Mouse (Mus musculus) MEL (cell line): ENCODE results near the gene Ipmk. TPM values are rescaled to one million over a fixed set of nuclear protein-coding genes. Genes with fewer than 3 reads are reported as not detected.

Experiments used
- DNase-seq: peaks from one replicate; pipeline ENCODE4 v3.0.0; 2011; ENCODE audit warnings: low read depth, low spot score
- H3K27ac ChIP-seq: 2 replicates; pipeline ENCODE4 v1.5.1; 2012; ENCODE audit warnings: low read depth, mild to moderate bottlenecking, control low read depth, low read length, moderate library complexity; ENCODE audit not compliant: control insufficient read depth
- H3K27me3 ChIP-seq, 2 experiments: fragments of 150-350 bp in 1 of 2; sonication (generic) in 1 of 2; 2 replicates each; pipeline ENCODE4 v1.6.1; 2012; ENCODE audit warnings: low read length in 2 of 2, mild to moderate bottlenecking in 2 of 2, improper control_type of control experiment in 1 of 2, moderate library complexity in 1 of 2; ENCODE audit not compliant: insufficient read depth in 2 of 2, control insufficient read depth in 1 of 2
- H3K36me3 ChIP-seq, 2 experiments: 2 replicates each; pipeline ENCODE4 v1.6.1; 2012 to 2014; ENCODE audit warnings: low read length in 2 of 2, improper control_type of control experiment in 1 of 2, inconsistent platforms in 1 of 2, mild to moderate bottlenecking in 1 of 2; ENCODE audit not compliant: insufficient read depth in 2 of 2, control insufficient read depth in 1 of 2
- H3K4me1 ChIP-seq, 2 experiments: fragments of 150-350 bp in 1 of 2; sonication (generic) in 1 of 2; 2 replicates each; pipeline ENCODE4 v1.6.1; 2012; ENCODE audit warnings: low read length in 2 of 2, improper control_type of control experiment in 1 of 2, mild to moderate bottlenecking in 1 of 2; ENCODE audit not compliant: insufficient read depth in 2 of 2, control insufficient read depth in 1 of 2
- H3K4me3 ChIP-seq, 2 experiments: fragments of 150-350 bp in 1 of 2; sonication (generic) in 1 of 2; 2 replicates each; pipeline ENCODE4 v1.5.1; 2012; ENCODE audit warnings: low read depth in 2 of 2, low read length in 2 of 2, mild to moderate bottlenecking in 2 of 2, moderate library complexity in 2 of 2, control low read depth in 1 of 2, improper control_type of control experiment in 1 of 2; ENCODE audit not compliant: control insufficient read depth in 1 of 2, insufficient read depth in 1 of 2
- H3K79me2 ChIP-seq: 2 replicates; pipeline ENCODE4 v1.6.1; 2012; ENCODE audit warnings: mild to moderate bottlenecking, low read length, moderate library complexity; ENCODE audit not compliant: control insufficient read depth, poor library complexity, insufficient read depth
- H3K9ac ChIP-seq: 2 replicates; pipeline ENCODE4 v1.6.1; 2012; ENCODE audit warnings: low read depth, mild to moderate bottlenecking, control low read depth, low read length, moderate library complexity; ENCODE audit not compliant: control insufficient read depth, poor library complexity, severe bottlenecking
- H3K9me3 ChIP-seq: fragments of 150-350 bp; sonication (generic); replicated peaks from 2 replicates; pipeline ENCODE4 v1.6.1; 2012; ENCODE audit warnings: mild to moderate bottlenecking, low read length, improper control_type of control experiment, moderate library complexity; ENCODE audit not compliant: insufficient read depth
- CHD1 ChIP-seq: IDR thresholded peaks from 2 replicates; pipeline ENCODE4 v1.6.1; 2012; ENCODE audit warnings: low read depth, mild to moderate bottlenecking, inconsistent platforms, low read length, improper control_type of control experiment
- CTCF ChIP-seq, 3 experiments: IDR thresholded peaks in 2 of 3; conservative IDR thresholded peaks in 1 of 3; 2 replicates each; pipeline ENCODE4 v1.5.1; 2011 to 2012; ENCODE audit warnings: low read length in 3 of 3, low read depth in 2 of 3, mild to moderate bottlenecking in 2 of 3, improper control_type of control experiment in 1 of 3, inconsistent platforms in 1 of 3, mixed read lengths in 1 of 3, moderate library complexity in 1 of 3; ENCODE audit not compliant: control insufficient read depth in 1 of 3, insufficient read depth in 1 of 3, poor library complexity in 1 of 3, severe bottlenecking in 1 of 3
- ELF1 ChIP-seq: IDR thresholded peaks from 2 replicates; pipeline ENCODE4 v1.6.1; 2014; ENCODE audit warnings: low read depth, mild to moderate bottlenecking, inconsistent platforms, low read length, improper control_type of control experiment, moderate library complexity
- GABPA ChIP-seq: IDR thresholded peaks from 2 replicates; pipeline ENCODE4 v1.6.1; 2012; ENCODE audit warnings: low read depth, mild to moderate bottlenecking, inconsistent platforms, low read length, improper control_type of control experiment, moderate library complexity
- HCFC1 ChIP-seq: IDR thresholded peaks from 2 replicates; pipeline ENCODE4 v1.6.1; 2012; ENCODE audit warnings: low read depth, mild to moderate bottlenecking, inconsistent platforms, low read length, improper control_type of control experiment, moderate library complexity
- JUND ChIP-seq: IDR thresholded peaks from 2 replicates; pipeline ENCODE4 v1.6.1; 2011; ENCODE audit warnings: low read depth, mild to moderate bottlenecking, improper control_type of control experiment, low read length
- KAT2A ChIP-seq: conservative IDR thresholded peaks from 2 replicates; pipeline ENCODE4 v1.6.1; 2012; ENCODE audit warnings: low read depth, low read length, improper control_type of control experiment, inconsistent platforms
- MAFK ChIP-seq: IDR thresholded peaks from 2 replicates; pipeline ENCODE4 v1.6.1; 2011; ENCODE audit warnings: low read depth, mild to moderate bottlenecking, low read length, improper control_type of control experiment, borderline replicate concordance
- MAZ ChIP-seq: IDR thresholded peaks from 2 replicates; pipeline ENCODE4 v1.6.1; 2012; ENCODE audit warnings: low read depth, mild to moderate bottlenecking, inconsistent platforms, low read length, improper control_type of control experiment
- POLR2A ChIP-seq, 2 experiments: IDR thresholded peaks; 2 replicates each; pipeline ENCODE4 v1.6.1; 2011 to 2012; ENCODE audit warnings: low read length in 2 of 2, mild to moderate bottlenecking in 2 of 2, control low read depth in 1 of 2, improper control_type of control experiment in 1 of 2, low read depth in 1 of 2, moderate library complexity in 1 of 2; ENCODE audit not compliant: control insufficient read depth in 1 of 2, insufficient read depth in 1 of 2, poor library complexity in 1 of 2
- RAD21 ChIP-seq: IDR thresholded peaks from 2 replicates; pipeline ENCODE4 v1.6.1; 2011; ENCODE audit warnings: mild to moderate bottlenecking, low read depth, low read length, improper control_type of control experiment
- SMC3 ChIP-seq: IDR thresholded peaks from 2 replicates; pipeline ENCODE4 v1.6.1; 2011; ENCODE audit warnings: low read depth, low read length, improper control_type of control experiment
- TCF12 ChIP-seq: IDR thresholded peaks from 2 replicates; pipeline ENCODE4 v1.6.1; 2014; ENCODE audit warnings: low read depth, mild to moderate bottlenecking, inconsistent platforms, low read length, improper control_type of control experiment, moderate library complexity
- ZC3H11A ChIP-seq: IDR thresholded peaks from 2 replicates; pipeline ENCODE4 v1.6.1; 2012; ENCODE audit warnings: low read depth, mild to moderate bottlenecking, inconsistent platforms, low read length, improper control_type of control experiment
- ZMIZ1 ChIP-seq: IDR thresholded peaks from 2 replicates; pipeline ENCODE4 v1.6.1; 2012; ENCODE audit warnings: low read depth, mild to moderate bottlenecking, inconsistent platforms, low read length, improper control_type of control experiment, moderate library complexity
- polyA plus RNA-seq, 2 experiments: library from polyadenylated mRNA; stranded (reverse) in 1 of 2; unstranded in 1 of 2; fragments of >175 nt in 1 of 2; fragments of >200 nt in 1 of 2; gene quantifications; 2 replicates each; pipeline versions ENCODE4 v1.2.1 to v1.2.4; 2012; ENCODE audit warnings: low replicate concordance in 2 of 2, low read depth in 1 of 2; ENCODE audit not compliant: insufficient read length in 2 of 2, insufficient read depth in 1 of 2, missing spikeins in 1 of 2
- total RNA-seq: library from RNA; depleted of rRNA; stranded (reverse); fragments of 300-350 nt; gene quantifications from 2 replicates; pipeline ENCODE4 v1.2.3, GENCODE M21; 2012

The Ipmk gene
- total and polyA plus RNA-seq, 3 experiments: 21.0 to 36.7 TPM; not detected in 1

- TF ChIP-seq HCFC1: no peak
- TF ChIP-seq ELF1: no peak
- TF ChIP-seq CTCF (IDR thresholded peaks at IDR 0.05 in 2 of 3, conservative IDR thresholded peaks at IDR 0.05 in 1 of 3; ENCODE audit: control insufficient read depth in 1 of 3, insufficient read depth in 1 of 3, low read depth in 2 of 3, low read length in 3 of 3, poor library complexity in 1 of 3, severe bottlenecking in 1 of 3): 0 out of 6 replicates have a peak, but pooled peaks of 1 of the 3 experiments have one; percentile 3
- no peak for TF ChIP-seq MAZ
- no peak for TF ChIP-seq TCF12
- no peak for TF ChIP-seq KAT2A
- TF ChIP-seq JUND: no peak
- no peak for DNase-seq
Measured at GRCm38 (mm10) chr10:71421531-71421930, 74.0 kb downstream of the Ipmk start.

DNA sequence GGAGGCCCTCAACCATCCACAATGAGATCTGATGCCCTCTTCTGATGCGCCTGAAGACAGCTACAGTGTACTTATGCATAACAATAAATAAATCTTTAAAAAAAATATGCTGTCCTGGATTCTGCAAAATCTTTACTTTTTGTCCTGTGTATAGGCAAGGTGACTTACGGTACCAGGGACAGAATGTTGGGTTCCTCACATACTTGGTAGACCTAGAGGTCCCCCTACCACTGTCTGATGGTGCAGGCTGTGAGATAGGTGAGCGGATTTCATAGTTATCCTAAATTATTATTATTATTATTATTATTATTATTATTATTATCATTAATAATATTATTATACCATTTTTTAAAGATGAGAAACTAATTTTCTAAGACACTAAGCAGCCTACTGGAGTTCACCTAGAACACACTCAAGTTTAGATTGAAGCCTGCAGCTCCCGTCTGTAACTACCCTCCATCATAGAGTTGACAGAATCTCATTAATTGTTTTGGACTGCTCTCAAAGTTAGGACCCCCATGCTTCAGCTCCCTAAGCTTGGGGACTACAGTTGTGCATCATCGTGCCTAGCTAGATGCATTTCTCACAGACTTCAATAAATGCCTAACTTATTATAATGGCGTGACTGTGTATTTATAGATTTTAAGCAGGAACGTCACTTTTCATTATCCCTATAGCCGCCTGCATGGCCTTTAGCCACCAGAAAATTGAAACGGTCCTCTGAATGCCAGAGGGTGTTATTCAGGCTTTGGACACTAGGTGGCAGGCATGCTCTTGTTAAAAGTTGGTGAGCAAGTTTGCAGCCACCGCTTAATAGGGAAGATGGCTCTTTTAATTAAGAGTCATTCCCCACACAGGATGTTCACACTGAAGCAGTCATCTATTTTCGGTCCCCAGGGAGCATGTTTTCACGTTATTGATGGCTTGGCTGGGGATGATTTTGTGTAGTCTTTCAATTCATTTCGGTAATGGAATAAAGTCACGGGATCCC lies 74.8 kb downstream of the Ipmk start:
- peak; percentile 63 for DNase-seq
- no peaks in the 10 kb centered on the region for H3K4me1 ChIP-seq
- H3K9ac ChIP-seq: no peak overlapping the region
- H3K4me3 ChIP-seq: no peak overlapping the region
- H3K9me3 ChIP-seq: no peaks in the 10 kb centered on the region
- H3K79me2 ChIP-seq: no peaks in the 10 kb centered on the region
- no peak for TF ChIP-seq ZMIZ1
- peak; percentile 71 for TF ChIP-seq RAD21
- TF ChIP-seq GABPA: no peak
- no peak for TF ChIP-seq MAFK
- no peak for TF ChIP-seq KAT2A
- TF ChIP-seq MAZ: no peak
- no peak for TF ChIP-seq CHD1
- peak; percentile 35 for TF ChIP-seq ZC3H11A
- peak; percentile 67 to 82 (median 74) for TF ChIP-seq CTCF (IDR thresholded peaks at IDR 0.05 in 2 of 3, conservative IDR thresholded peaks at IDR 0.05 in 1 of 3; ENCODE audit: control insufficient read depth in 1 of 3, insufficient read depth in 1 of 3, low read depth in 2 of 3, low read length in 3 of 3, poor library complexity in 1 of 3, severe bottlenecking in 1 of 3)
- peak; percentile 65 for TF ChIP-seq SMC3
- TF ChIP-seq POLR2A (IDR thresholded peaks at IDR 0.05; ENCODE audit: control insufficient read depth in 1 of 2, insufficient read depth in 1 of 2, low read depth in 1 of 2, low read length in 2 of 2, poor library complexity in 1 of 2): no peak
- no peak for TF ChIP-seq TCF12
- H3K27ac ChIP-seq: no peak overlapping the region
- no peaks in the 10 kb centered on the region for H3K27me3 ChIP-seq
- no peaks in the 10 kb centered on the region for H3K36me3 ChIP-seq

More at GRCm38 (mm10) chr10:71421531-71421930, 74.0 kb downstream of the Ipmk start:
- Histone ChIP-seq H3K9ac (no peak overlapping the region), H3K36me3 (no peaks in the 10 kb centered on the region), H3K9me3 (no peaks in the 10 kb centered on the region), H3K27me3 (no peaks in the 10 kb centered on the region), H3K27ac (no peak overlapping the region), H3K4me1 (no peaks in the 10 kb centered on the region), H3K79me2 (no peaks in the 10 kb centered on the region), H3K4me3 (no peak overlapping the region)
